ENCODE assay signal across 9 mouse cellular contexts in genomic region chr5:136714232-136714875, GRCm38 (mm10). TPM values are rescaled to one million over a fixed set of nuclear protein-coding genes. Genes with fewer than 3 reads are reported as not detected.
DNase-seq lines count a peak whose midpoint lies in the region; ATAC-seq and TF ChIP-seq lines count a peak whose summit lies in the region.
"Had no signal": no experiment of that assay in that cellular context is flagged by ENCODE, and none has a peak within 500 bp of the region (broad histone marks: within the 10 kb centered on the region; RNA-seq: fewer than 3 reads in every experiment).

No protein-coding gene starts in this region.

- no peaks in the 10 kb centered on the region for H3K9me3 ChIP-seq in forebrain, embryonic 16.5 days (ENCODE audit: control insufficient read depth, low read length)
- H3K9me3 ChIP-seq in midbrain, embryonic 12.5 days: no peaks in the 10 kb centered on the region

- DNase-seq in layer of hippocampus, adult 2 months (ENCODE audit: low spot score in 2 of 2): no peak
- no peak for DNase-seq in layer of hippocampus, adult 11-12 months (ENCODE audit: low spot score)
- peak; percentile 26 for DNase-seq in cerebellum, adult 9-10 months
- no peak for DNase-seq in spleen, adult 18-20 months
- DNase-seq in T-cell, adult 2 months (ENCODE audit: low spot score): no peak

- H3K4me1 ChIP-seq in forebrain, embryonic 16.5 days (replicated peaks; ENCODE audit: control insufficient read depth, insufficient read depth, low read length): peaks cover 14% of the 10 kb centered on the region
- H3K4me1 ChIP-seq in midbrain, embryonic 12.5 days: peaks cover 13% of the 10 kb centered on the region

- H3K4me2 ChIP-seq in forebrain, embryonic 16.5 days (ENCODE audit: low read length): peak overlapping the region; percentile 46
- peak overlapping the region; percentile 32 for H3K4me2 ChIP-seq in midbrain, embryonic 12.5 days (replicated peaks)

- H3K4me3 ChIP-seq in layer of hippocampus, adult 2 months: peak overlapping the region; percentile 17
- H3K4me3 ChIP-seq in forebrain, embryonic 16.5 days (replicated peaks; ENCODE audit: low read length): peak overlapping the region; percentile 14
- 0 out of 2 replicates have a peak overlapping the region, but pooled peaks have one; percentile 7 for H3K4me3 ChIP-seq in midbrain, embryonic 12.5 days

- H3K27me3 ChIP-seq in forebrain, embryonic 16.5 days (replicated peaks; ENCODE audit: control insufficient read depth, insufficient read depth, low read length): peaks cover 3% of the 10 kb centered on the region; the same call in 1 of the 2 replicates
- peaks cover 24% of the 10 kb centered on the region for H3K27me3 ChIP-seq in midbrain, embryonic 12.5 days

- H3K36me3 ChIP-seq in forebrain, embryonic 16.5 days (ENCODE audit: control insufficient read depth, insufficient read depth): no peaks in the 10 kb centered on the region
- H3K36me3 ChIP-seq in midbrain, embryonic 12.5 days: no peaks in the 10 kb centered on the region

- ATAC-seq in forebrain, embryonic 16.5 days: no peak
- ATAC-seq in midbrain, embryonic 12.5 days (ENCODE audit: low FRiP score, low read depth): no peak
- ATAC-seq in megakaryocyte progenitor cell, adult 5-6 weeks (replicated peaks; ENCODE audit: poor library complexity): no peak

- 15% methylated on average over 32 of the region's 32 CpGs for WGBS in forebrain, embryonic 16.5 days
- WGBS in midbrain, embryonic 12.5 days: 27% methylated on average over 32 of the region's 32 CpGs

- H3K9ac ChIP-seq in forebrain, embryonic 16.5 days (replicated peaks; ENCODE audit: low read depth, low read length): peak overlapping the region; percentile 40
- no peak overlapping the region for H3K9ac ChIP-seq in midbrain, embryonic 12.5 days (replicated peaks)

- no peak overlapping the region for H3K27ac ChIP-seq in layer of hippocampus, adult 2 months
- peak overlapping the region; percentile 60 for H3K27ac ChIP-seq in forebrain, embryonic 16.5 days (ENCODE audit: low read length)
- H3K27ac ChIP-seq in midbrain, embryonic 12.5 days (replicated peaks): no peak overlapping the region

- no peak for TF ChIP-seq CTCF in layer of hippocampus, adult 2 months (conservative IDR thresholded peaks at IDR 0.05)

RNA-seq across cellular contexts. Expression of gene Myl10, which starts 21.4 kb away (rescaled TPM):
- total RNA-seq in layer of hippocampus, adult 2 months (2021): not detected
- not detected in 2 replicates for polyA plus RNA-seq in forebrain, embryonic 16.5 days (2015; fragmentation: Nextera tagmentation; extraction: Ambion mirVana)
- polyA plus RNA-seq in midbrain, embryonic 12.5 days (2016; fragmentation: Nextera tagmentation; extraction: Ambion mirVana): not detected in 2 replicates
- 0.22 and 0.30 TPM in 2 replicates for total RNA-seq in megakaryocyte progenitor cell, adult 5-6 weeks (2015)
- total RNA-seq in megakaryocyte progenitor cell, adult 5-6 weeks (2017): 0.54 TPM in 1 of 2 replicates, not detected in the other
- polyA plus RNA-seq: liver, embryonic 16.5 days had no signal
